Mouse (Mus musculus): ENCODE measurements at regions not wholly inside any gene's neighbourhood (a gene's known extent, or its start where the extent isn't known, plus 50 kb on each side); places are given as distances from the start of the nearest gene placed in this dataset.

GRCm38 (mm10) chr13:28793166-28793935 is 160.2 kb downstream of the Sox4 start:
- Histone ChIP-seq H3K4me1 (replicated peaks) (no peaks in the 10 kb centered on the region; the same call in 1 of the 2 replicates), H3K27ac (no peak overlapping the region), H3K4me2 (no peak overlapping the region), H3K9me3 (replicated peaks) (no peaks in the 10 kb centered on the region), H3K9ac (no peak overlapping the region), H3K36me3 (no peaks in the 10 kb centered on the region), H3K4me3 (no peak overlapping the region), H3K27me3 (no peaks in the 10 kb centered on the region)
- 57% methylated on average over 5 of the region's 5 CpGs for WGBS
- no peak for ATAC-seq (replicated peaks; ENCODE audit: insufficient number of reproducible peaks, insufficient read depth, low FRiP score, low read depth)

GRCm38 (mm10) chr13:28792461-28793165 is 160.9 kb downstream of the Sox4 start:
- Histone ChIP-seq H3K36me3 (no peaks in the 10 kb centered on the region), H3K27me3 (no peaks in the 10 kb centered on the region), H3K4me2 (no peak overlapping the region), H3K9ac (no peak overlapping the region), H3K27ac (no peak overlapping the region), H3K9me3 (replicated peaks) (no peaks in the 10 kb centered on the region), H3K4me3 (no peak overlapping the region), H3K4me1 (replicated peaks) (no peaks in the 10 kb centered on the region; the same call in 1 of the 2 replicates)
- WGBS: 90% methylated on average over 12 of the region's 12 CpGs
- ATAC-seq (replicated peaks; ENCODE audit: insufficient number of reproducible peaks, insufficient read depth, low FRiP score, low read depth): no peak

- Histone ChIP-seq H3K9ac (no peak overlapping the region), H3K9me3 (replicated peaks) (no peaks in the 10 kb centered on the region), H3K27me3 (no peaks in the 10 kb centered on the region), H3K27ac (no peak overlapping the region), H3K36me3 (no peaks in the 10 kb centered on the region), H3K4me3 (no peak overlapping the region), H3K4me1 (replicated peaks) (peaks cover 8% of the 10 kb centered on the region), H3K4me2 (no peak overlapping the region)
- ATAC-seq (replicated peaks; ENCODE audit: insufficient number of reproducible peaks, insufficient read depth, low FRiP score, low read depth): no peak
- WGBS: 89% methylated on average over 4 of the region's 4 CpGs
Measured at GRCm38 (mm10) chr13:28790381-28790780, 163.1 kb downstream of the Sox4 start.

- Histone ChIP-seq H3K4me1 (replicated peaks) (peaks cover 8% of the 10 kb centered on the region), H3K4me3 (no peak overlapping the region), H3K9me3 (replicated peaks) (no peaks in the 10 kb centered on the region), H3K27ac (no peak overlapping the region; the same call in 1 of the 2 replicates), H3K9ac (no peak overlapping the region), H3K36me3 (no peaks in the 10 kb centered on the region), H3K27me3 (no peaks in the 10 kb centered on the region), H3K4me2 (no peak overlapping the region)
- no peak for ATAC-seq (replicated peaks; ENCODE audit: insufficient number of reproducible peaks, insufficient read depth, low FRiP score, low read depth)
- 50% methylated on average over 3 of the region's 3 CpGs for WGBS
Measured at GRCm38 (mm10) chr13:28787331-28787643, 166.2 kb downstream of the Sox4 start.

GRCm38 (mm10) chr13:28786629-28787330 is 166.7 kb downstream of the Sox4 start:
- Histone ChIP-seq H3K27me3 (no peaks in the 10 kb centered on the region), H3K27ac (no peak overlapping the region; the same call in 1 of the 2 replicates), H3K9ac (no peak overlapping the region), H3K4me1 (replicated peaks) (peaks cover 11% of the 10 kb centered on the region), H3K36me3 (no peaks in the 10 kb centered on the region), H3K4me2 (no peak overlapping the region), H3K4me3 (no peak overlapping the region), H3K9me3 (replicated peaks) (no peaks in the 10 kb centered on the region)
- ATAC-seq (replicated peaks; ENCODE audit: insufficient number of reproducible peaks, insufficient read depth, low FRiP score, low read depth): no peak
- 50% methylated on average over 9 of the region's 9 CpGs for WGBS

- H3K4me1 ChIP-seq (replicated peaks): peaks cover 13% of the 10 kb centered on the region
- no peak overlapping the region for H3K4me2 ChIP-seq
- no peak overlapping the region for H3K9ac ChIP-seq
- no peaks in the 10 kb centered on the region for H3K36me3 ChIP-seq
- ATAC-seq (replicated peaks; ENCODE audit: insufficient number of reproducible peaks, insufficient read depth, low FRiP score, low read depth): no peak
- H3K4me3 ChIP-seq: no peak overlapping the region
- 60% methylated on average over 10 of the region's 10 CpGs for WGBS
- no peaks in the 10 kb centered on the region for H3K27me3 ChIP-seq
- H3K9me3 ChIP-seq (replicated peaks): no peaks in the 10 kb centered on the region
- no peak overlapping the region for H3K27ac ChIP-seq
Measured at GRCm38 (mm10) chr13:28782497-28783246, 170.8 kb downstream of the Sox4 start.

GRCm38 (mm10) chr13:28782081-28782480 is 171.4 kb downstream of the Sox4 start:
- Histone ChIP-seq H3K9ac (no peak overlapping the region), H3K9me3 (replicated peaks) (no peaks in the 10 kb centered on the region), H3K4me3 (no peak overlapping the region), H3K4me1 (replicated peaks) (peaks cover 9% of the 10 kb centered on the region), H3K4me2 (no peak overlapping the region), H3K27me3 (no peaks in the 10 kb centered on the region), H3K36me3 (no peaks in the 10 kb centered on the region), H3K27ac (no peak overlapping the region)
- 36% methylated on average over 5 of the region's 5 CpGs for WGBS
- ATAC-seq (replicated peaks; ENCODE audit: insufficient number of reproducible peaks, insufficient read depth, low FRiP score, low read depth): no peak

GRCm38 (mm10) chr13:28781660-28782059 is 171.9 kb downstream of the Sox4 start:
- H3K36me3 ChIP-seq: no peaks in the 10 kb centered on the region
- H3K9ac ChIP-seq: no peak overlapping the region
- no peak overlapping the region for H3K4me2 ChIP-seq
- WGBS: 38% methylated on average over 5 of the region's 5 CpGs
- H3K27me3 ChIP-seq: no peaks in the 10 kb centered on the region
- no peak overlapping the region for H3K27ac ChIP-seq
- no peak overlapping the region for H3K4me3 ChIP-seq
- no peaks in the 10 kb centered on the region for H3K9me3 ChIP-seq (replicated peaks)
- no peak for ATAC-seq (replicated peaks; ENCODE audit: insufficient number of reproducible peaks, insufficient read depth, low FRiP score, low read depth)
- peaks cover 6% of the 10 kb centered on the region for H3K4me1 ChIP-seq (replicated peaks)

- H3K27me3 ChIP-seq: no peaks in the 10 kb centered on the region
- H3K36me3 ChIP-seq: no peaks in the 10 kb centered on the region
- no peak overlapping the region for H3K9ac ChIP-seq
- ATAC-seq (replicated peaks; ENCODE audit: insufficient number of reproducible peaks, insufficient read depth, low FRiP score, low read depth): no peak
- H3K27ac ChIP-seq: no peak overlapping the region
- H3K4me2 ChIP-seq: no peak overlapping the region
- H3K4me1 ChIP-seq (replicated peaks): peaks cover 6% of the 10 kb centered on the region
- no peak overlapping the region for H3K4me3 ChIP-seq
- 85% methylated on average over 5 of the region's 5 CpGs for WGBS
- H3K9me3 ChIP-seq (replicated peaks): no peaks in the 10 kb centered on the region
Measured at GRCm38 (mm10) chr13:28780462-28780861, 173.1 kb downstream of the Sox4 start.

- H3K4me2 ChIP-seq: no peak overlapping the region
- H3K27me3 ChIP-seq: no peaks in the 10 kb centered on the region
- 84% methylated on average over 7 of the region's 7 CpGs for WGBS
- H3K27ac ChIP-seq: no peak overlapping the region
- H3K9ac ChIP-seq: no peak overlapping the region
- no peak overlapping the region for H3K4me3 ChIP-seq
- H3K36me3 ChIP-seq: no peaks in the 10 kb centered on the region
- H3K4me1 ChIP-seq (replicated peaks): peaks cover 12% of the 10 kb centered on the region
- H3K9me3 ChIP-seq (replicated peaks): no peaks in the 10 kb centered on the region
- no peak for ATAC-seq (replicated peaks; ENCODE audit: insufficient number of reproducible peaks, insufficient read depth, low FRiP score, low read depth)
Measured at GRCm38 (mm10) chr13:28775142-28775815, 178.2 kb downstream of the Sox4 start.

- Histone ChIP-seq H3K36me3 (no peaks in the 10 kb centered on the region), H3K4me3 (no peak overlapping the region), H3K9me3 (replicated peaks) (no peaks in the 10 kb centered on the region), H3K27ac (no peak overlapping the region), H3K4me2 (no peak overlapping the region), H3K9ac (no peak overlapping the region), H3K27me3 (no peaks in the 10 kb centered on the region), H3K4me1 (replicated peaks) (peaks cover 16% of the 10 kb centered on the region)
- WGBS: 87% methylated on average over 7 of the region's 7 CpGs
- no peak for ATAC-seq (replicated peaks; ENCODE audit: insufficient number of reproducible peaks, insufficient read depth, low FRiP score, low read depth)
Measured at GRCm38 (mm10) chr13:28774649-28775048, 178.9 kb downstream of the Sox4 start.

Measured in heart, embryonic 15.5 days (tissue).